Mouse (Mus musculus): ENCODE data around the gene Gpr152. TPM values are rescaled to one million over a fixed set of nuclear protein-coding genes. Genes with fewer than 3 reads are reported as not detected.
A peak's percentile ranks its signal among the peaks of the same experiment; 100 is the strongest.

Gpr152 gene
- polyA plus RNA-seq, 1 experiment from 2014 or later = not detected

GRCm38 (mm10) chr19:4156073-4156579, 16.5 kb downstream of the Gpr152 start:
- ATAC-seq (replicated peaks; ENCODE audit: insufficient number of reproducible peaks, low FRiP score, low TSS enrichment, low read depth) = no peak
- Histone ChIP-seq H3K4me1 (ENCODE audit: control insufficient read depth, insufficient read depth, low read length) (no peaks in the 10 kb centered on the region), H3K9me3 (replicated peaks; ENCODE audit: control insufficient read depth, low read length) (no peaks in the 10 kb centered on the region), H3K36me3 (replicated peaks; ENCODE audit: control insufficient read depth, insufficient read depth, low read depth, low read length) (peaks cover 2% of the 10 kb centered on the region), H3K27ac (replicated peaks; ENCODE audit: low read depth, low read length) (no peak overlapping the region), H3K27me3 (ENCODE audit: control insufficient read depth, insufficient read depth, low read length) (no peaks in the 10 kb centered on the region), H3K9ac (replicated peaks; ENCODE audit: low read length) (no peak overlapping the region), H3K4me3 (ENCODE audit: low read depth, low read length) (no peak overlapping the region), H3K4me2 (ENCODE audit: low read depth, low read length) (no peak overlapping the region)
- WGBS = 69% methylated on average over 18 of the region's 20 CpGs
- DNase-seq (ENCODE audit: low spot score) = no peak

GRCm38 (mm10) chr19:4156771-4157170, 17.2 kb downstream of the Gpr152 start:
- Histone ChIP-seq H3K9me3 (replicated peaks; ENCODE audit: control insufficient read depth, low read length) (no peaks in the 10 kb centered on the region), H3K4me2 (ENCODE audit: low read depth, low read length) (no peak overlapping the region), H3K27me3 (ENCODE audit: control insufficient read depth, insufficient read depth, low read length) (no peaks in the 10 kb centered on the region), H3K4me1 (ENCODE audit: control insufficient read depth, insufficient read depth, low read length) (no peaks in the 10 kb centered on the region), H3K9ac (replicated peaks; ENCODE audit: low read length) (no peak overlapping the region), H3K27ac (replicated peaks; ENCODE audit: low read depth, low read length) (no peak overlapping the region), H3K4me3 (ENCODE audit: low read depth, low read length) (no peak overlapping the region), H3K36me3 (replicated peaks; ENCODE audit: control insufficient read depth, insufficient read depth, low read depth, low read length) (peaks cover 2% of the 10 kb centered on the region)
- no peak for DNase-seq (ENCODE audit: low spot score)
- ATAC-seq (replicated peaks; ENCODE audit: insufficient number of reproducible peaks, low FRiP score, low TSS enrichment, low read depth) = no peak
- 90% methylated on average over 12 of the region's 12 CpGs for WGBS

GRCm38 (mm10) chr19:4159049-4159448, 19.5 kb downstream of the Gpr152 start:
- Histone ChIP-seq H3K27ac (replicated peaks; ENCODE audit: low read depth, low read length) (no peak overlapping the region), H3K36me3 (replicated peaks; ENCODE audit: control insufficient read depth, insufficient read depth, low read depth, low read length) (peaks cover 2% of the 10 kb centered on the region), H3K4me2 (ENCODE audit: low read depth, low read length) (no peak overlapping the region), H3K9me3 (replicated peaks; ENCODE audit: control insufficient read depth, low read length) (no peaks in the 10 kb centered on the region), H3K27me3 (ENCODE audit: control insufficient read depth, insufficient read depth, low read length) (no peaks in the 10 kb centered on the region), H3K4me3 (ENCODE audit: low read depth, low read length) (no peak overlapping the region), H3K9ac (replicated peaks; ENCODE audit: low read length) (no peak overlapping the region), H3K4me1 (ENCODE audit: control insufficient read depth, insufficient read depth, low read length) (no peaks in the 10 kb centered on the region)
- no peak for DNase-seq (ENCODE audit: low spot score)
- ATAC-seq (replicated peaks; ENCODE audit: insufficient number of reproducible peaks, low FRiP score, low TSS enrichment, low read depth) = no peak
- WGBS = 92% methylated on average over 8 of the region's 8 CpGs

DNA sequence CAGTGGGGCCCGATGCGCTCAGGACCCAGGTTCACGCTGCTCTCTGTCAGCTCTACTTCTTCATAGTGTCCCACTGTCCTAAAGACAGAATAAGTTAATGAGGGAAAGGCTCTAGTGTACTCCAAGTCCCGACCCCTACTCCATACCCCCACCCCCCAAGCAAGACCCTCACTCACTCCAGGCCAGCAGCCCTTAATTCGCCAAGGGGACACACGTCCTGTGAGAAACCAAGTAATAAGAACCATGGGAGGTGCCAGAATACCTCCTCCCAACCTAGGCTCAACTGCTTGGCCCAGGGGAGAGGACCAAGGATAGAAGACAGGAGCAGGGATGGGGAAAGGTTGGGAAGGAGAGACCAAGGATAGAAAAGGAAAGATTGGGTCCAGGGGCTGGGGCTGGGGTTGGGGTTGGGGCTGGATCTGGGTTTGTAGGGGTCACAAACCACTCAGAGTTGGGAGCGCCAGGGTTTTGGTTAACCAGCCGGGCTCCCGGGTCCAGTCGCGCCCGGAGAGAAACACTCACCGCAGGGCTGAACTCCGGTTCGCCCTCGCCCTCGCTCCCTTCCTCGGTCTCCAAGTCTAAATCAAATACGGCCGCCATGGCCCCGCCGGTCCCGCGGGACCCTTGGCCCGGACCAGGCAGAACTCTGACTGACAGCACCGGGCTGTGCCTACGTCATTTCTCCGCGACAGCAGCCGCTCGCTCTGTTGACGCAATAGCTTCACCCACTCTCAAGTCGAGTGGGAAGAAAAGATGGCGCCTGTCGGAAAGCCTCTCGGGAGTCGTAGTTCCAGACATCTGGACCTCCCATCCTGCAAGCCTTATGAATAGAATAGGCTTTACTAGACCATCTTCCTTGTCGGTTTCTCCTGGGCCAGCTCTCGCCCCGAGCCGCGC, 23.3 kb downstream of the Gpr152 start, which contains the start of gene Rps6kb2:
TSS of gene Rps6kb2 (minus strand) at position 709 of the 897 bp plus-strand sequence.
- WGBS = 6% methylated on average over 42 of the region's 42 CpGs
- no peaks in the 10 kb centered on the region for H3K27me3 ChIP-seq (ENCODE audit: control insufficient read depth, insufficient read depth, low read length)
- H3K9me3 ChIP-seq (replicated peaks; ENCODE audit: control insufficient read depth, low read length) = no peaks in the 10 kb centered on the region
- H3K4me1 ChIP-seq (ENCODE audit: control insufficient read depth, insufficient read depth, low read length) = no peaks in the 10 kb centered on the region
- H3K4me2 ChIP-seq (ENCODE audit: low read depth, low read length) = peak within 1 kb of the TSS; percentile 81
- peak within 1 kb of the TSS; percentile 75 for H3K4me3 ChIP-seq (ENCODE audit: low read depth, low read length)
- ATAC-seq (replicated peaks; ENCODE audit: insufficient number of reproducible peaks, low FRiP score, low TSS enrichment, low read depth) (peak; percentile 80), DNase-seq (ENCODE audit: low spot score) (peak; percentile 98)
- peak within 1 kb of the TSS; percentile 74 for H3K9ac ChIP-seq (replicated peaks; ENCODE audit: low read length)
- H3K36me3 ChIP-seq (replicated peaks; ENCODE audit: control insufficient read depth, insufficient read depth, low read depth, low read length) = peaks cover 2% of the 10 kb centered on the region
- no peak within 1 kb of the TSS for H3K27ac ChIP-seq (replicated peaks; ENCODE audit: low read depth, low read length)

DNA sequence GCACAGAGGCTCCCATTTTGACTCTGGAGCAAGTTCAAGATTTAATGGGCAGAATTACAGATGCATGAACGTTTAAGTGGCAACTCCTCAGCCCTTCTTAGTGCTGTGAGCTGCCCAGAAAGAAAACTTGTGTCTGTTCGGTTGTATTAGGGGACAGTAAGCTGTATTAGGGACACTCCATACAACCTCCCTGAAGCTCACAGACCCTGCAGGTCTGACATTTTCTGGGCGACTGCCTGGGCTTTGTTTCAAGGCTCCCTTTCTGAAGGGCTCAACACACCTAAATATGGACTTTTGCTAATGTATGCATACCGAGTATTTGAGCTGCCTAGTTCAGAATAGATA, 23.9 kb downstream of the Gpr152 start:
- DNase-seq (ENCODE audit: low spot score) = no peak
- WGBS = 37% methylated on average over 4 of the region's 4 CpGs
- H3K36me3 ChIP-seq (replicated peaks; ENCODE audit: control insufficient read depth, insufficient read depth, low read depth, low read length) = peaks cover 2% of the 10 kb centered on the region
- no peaks in the 10 kb centered on the region for H3K9me3 ChIP-seq (replicated peaks; ENCODE audit: control insufficient read depth, low read length)
- H3K9ac ChIP-seq (replicated peaks; ENCODE audit: low read length) = peak overlapping the region; percentile 74
- no peak overlapping the region for H3K27ac ChIP-seq (replicated peaks; ENCODE audit: low read depth, low read length)
- no peaks in the 10 kb centered on the region for H3K4me1 ChIP-seq (ENCODE audit: control insufficient read depth, insufficient read depth, low read length)
- H3K4me2 ChIP-seq (ENCODE audit: low read depth, low read length) = peak overlapping the region; percentile 52
- H3K4me3 ChIP-seq (ENCODE audit: low read depth, low read length) = peak overlapping the region; percentile 75
- 0 out of 2 replicates have a peak, but pooled peaks have one; percentile 1 for ATAC-seq (replicated peaks; ENCODE audit: insufficient number of reproducible peaks, low FRiP score, low TSS enrichment, low read depth)
- H3K27me3 ChIP-seq (ENCODE audit: control insufficient read depth, insufficient read depth, low read length) = no peaks in the 10 kb centered on the region

GRCm38 (mm10) chr19:4164100-4164499, 24.5 kb downstream of the Gpr152 start:
- Histone ChIP-seq H3K27ac (replicated peaks; ENCODE audit: low read depth, low read length) (no peak overlapping the region), H3K36me3 (replicated peaks; ENCODE audit: control insufficient read depth, insufficient read depth, low read depth, low read length) (no peaks in the 10 kb centered on the region), H3K9me3 (replicated peaks; ENCODE audit: control insufficient read depth, low read length) (no peaks in the 10 kb centered on the region), H3K4me2 (ENCODE audit: low read depth, low read length) (no peak overlapping the region), H3K9ac (replicated peaks; ENCODE audit: low read length) (no peak overlapping the region), H3K4me1 (ENCODE audit: control insufficient read depth, insufficient read depth, low read length) (no peaks in the 10 kb centered on the region), H3K27me3 (ENCODE audit: control insufficient read depth, insufficient read depth, low read length) (no peaks in the 10 kb centered on the region), H3K4me3 (ENCODE audit: low read depth, low read length) (no peak overlapping the region)
- 83% methylated on average over 3 of the region's 3 CpGs for WGBS
- ATAC-seq (replicated peaks; ENCODE audit: insufficient number of reproducible peaks, low FRiP score, low TSS enrichment, low read depth) (no peak), DNase-seq (ENCODE audit: low spot score) (no peak)

GRCm38 (mm10) chr19:4164721-4165120, 25.1 kb downstream of the Gpr152 start:
- no peak overlapping the region for H3K4me3 ChIP-seq (ENCODE audit: low read depth, low read length)
- no peak overlapping the region for H3K27ac ChIP-seq (replicated peaks; ENCODE audit: low read depth, low read length)
- WGBS = 69% methylated on average over 2 of the region's 2 CpGs
- H3K9ac ChIP-seq (replicated peaks; ENCODE audit: low read length) = no peak overlapping the region
- DNase-seq (ENCODE audit: low spot score) = no peak
- H3K27me3 ChIP-seq (ENCODE audit: control insufficient read depth, insufficient read depth, low read length) = no peaks in the 10 kb centered on the region
- H3K9me3 ChIP-seq (replicated peaks; ENCODE audit: control insufficient read depth, low read length) = no peaks in the 10 kb centered on the region
- H3K4me2 ChIP-seq (ENCODE audit: low read depth, low read length) = no peak overlapping the region
- H3K36me3 ChIP-seq (replicated peaks; ENCODE audit: control insufficient read depth, insufficient read depth, low read depth, low read length) = no peaks in the 10 kb centered on the region
- ATAC-seq (replicated peaks; ENCODE audit: insufficient number of reproducible peaks, low FRiP score, low TSS enrichment, low read depth) = no peak
- no peaks in the 10 kb centered on the region for H3K4me1 ChIP-seq (ENCODE audit: control insufficient read depth, insufficient read depth, low read length)

Data from embryonic facial prominence, embryonic 11.5 days (tissue).